Mouse (Mus musculus): ENCODE measurements around the gene Hspa1b. TPM values are rescaled to one million over a fixed set of nuclear protein-coding genes. Genes with fewer than 3 reads are reported as not detected.
"Not testable (repeated sequence)": the region's sequence is repeated elsewhere in the genome, so short reads cannot be mapped to it uniquely, and the experiment has no call there.

Gene Hspa1b
- polyA plus RNA-seq, 1 experiment from 2014 or later: 0.13 TPM

GRCm38 (mm10) chr17:34999871-35000716, 41.1 kb upstream of the Hspa1b start:
- Histone ChIP-seq H3K9ac (peak overlapping the region; percentile 96), H3K4me1 (replicated peaks) (peaks cover 46% of the 10 kb centered on the region), H3K27ac (ENCODE audit: poor library complexity, severe bottlenecking) (peak overlapping the region; percentile 95), H3K4me2 (peak overlapping the region; percentile 96), H3K4me3 (peak overlapping the region; percentile 79), H3K36me3 (peaks cover 27% of the 10 kb centered on the region)
- not testable (repeated sequence) for H3K27me3 ChIP-seq (replicated peaks); H3K9me3 ChIP-seq (replicated peaks); ATAC-seq (ENCODE audit: insufficient number of reproducible peaks, low FRiP score)
- WGBS: 22% methylated on average over 30 of the region's 32 CpGs

GRCm38 (mm10) chr17:34998526-34999430, 39.7 kb upstream of the Hspa1b start:
- Histone ChIP-seq H3K4me3 (peak overlapping the region; percentile 79), H3K9me3 (replicated peaks) (no peaks in the 10 kb centered on the region), H3K4me2 (peak overlapping the region; percentile 96), H3K27ac (ENCODE audit: poor library complexity, severe bottlenecking) (no peak overlapping the region), H3K4me1 (replicated peaks) (peaks cover 46% of the 10 kb centered on the region), H3K27me3 (replicated peaks) (no peaks in the 10 kb centered on the region), H3K9ac (no peak overlapping the region), H3K36me3 (peaks cover 15% of the 10 kb centered on the region)
- ATAC-seq (ENCODE audit: insufficient number of reproducible peaks, low FRiP score): no peak
- WGBS: 92% methylated on average over 15 of the region's 15 CpGs

GRCm38 (mm10) chr17:34997142-34997483, 38.1 kb upstream of the Hspa1b start:
- no peak overlapping the region for H3K4me2 ChIP-seq
- H3K36me3 ChIP-seq: peaks cover 15% of the 10 kb centered on the region
- H3K9ac ChIP-seq: no peak overlapping the region
- no peaks in the 10 kb centered on the region for H3K27me3 ChIP-seq (replicated peaks)
- H3K4me1 ChIP-seq (replicated peaks): peaks cover 31% of the 10 kb centered on the region
- ATAC-seq (ENCODE audit: insufficient number of reproducible peaks, low FRiP score): no peak
- H3K27ac ChIP-seq (ENCODE audit: poor library complexity, severe bottlenecking): no peak overlapping the region
- 92% methylated on average over 5 of the region's 5 CpGs for WGBS
- no peaks in the 10 kb centered on the region for H3K9me3 ChIP-seq (replicated peaks)
- no peak overlapping the region for H3K4me3 ChIP-seq

- no peak for ATAC-seq (ENCODE audit: insufficient number of reproducible peaks, low FRiP score)
- 85% methylated on average over 13 of the region's 14 CpGs for WGBS
- Histone ChIP-seq H3K4me1 (replicated peaks) (peaks cover 30% of the 10 kb centered on the region), H3K4me3 (no peak overlapping the region), H3K36me3 (peaks cover 15% of the 10 kb centered on the region), H3K4me2 (peak overlapping the region; percentile 25; the same call in 1 of the 2 replicates), H3K9ac (no peak overlapping the region), H3K27me3 (replicated peaks) (no peaks in the 10 kb centered on the region), H3K9me3 (replicated peaks) (no peaks in the 10 kb centered on the region), H3K27ac (ENCODE audit: poor library complexity, severe bottlenecking) (no peak overlapping the region)
These were observed 37.5 kb upstream of the Hspa1b start for GRCm38 (mm10) chr17:34996411-34997141.

GRCm38 (mm10) chr17:34995927-34996326, 36.9 kb upstream of the Hspa1b start:
- H3K4me1 ChIP-seq (replicated peaks): peaks cover 30% of the 10 kb centered on the region
- H3K36me3 ChIP-seq: peaks cover 20% of the 10 kb centered on the region
- not testable (repeated sequence) for H3K27ac ChIP-seq (ENCODE audit: poor library complexity, severe bottlenecking); H3K9ac ChIP-seq; H3K27me3 ChIP-seq (replicated peaks); H3K4me2 ChIP-seq; H3K9me3 ChIP-seq (replicated peaks); ATAC-seq (ENCODE audit: insufficient number of reproducible peaks, low FRiP score); H3K4me3 ChIP-seq
- WGBS: 93% methylated on average over 4 of the region's 4 CpGs

- H3K27ac ChIP-seq (ENCODE audit: poor library complexity, severe bottlenecking); ATAC-seq (ENCODE audit: insufficient number of reproducible peaks, low FRiP score); H3K4me2 ChIP-seq; H3K9ac ChIP-seq; H3K27me3 ChIP-seq (replicated peaks); H3K9me3 ChIP-seq (replicated peaks); H3K4me3 ChIP-seq: not testable (repeated sequence)
- Histone ChIP-seq H3K4me1 (replicated peaks) (peaks cover 30% of the 10 kb centered on the region), H3K36me3 (peaks cover 27% of the 10 kb centered on the region)
- WGBS: 91% methylated on average over 4 of the region's 4 CpGs
These were observed 36.2 kb upstream of the Hspa1b start for GRCm38 (mm10) chr17:34995192-34995591.

- H3K4me3 ChIP-seq: no peak overlapping the region
- H3K9ac ChIP-seq: no peak overlapping the region
- H3K4me2 ChIP-seq: no peak overlapping the region
- peaks cover 29% of the 10 kb centered on the region for H3K36me3 ChIP-seq
- H3K9me3 ChIP-seq (replicated peaks): no peaks in the 10 kb centered on the region
- peaks cover 25% of the 10 kb centered on the region for H3K4me1 ChIP-seq (replicated peaks)
- ATAC-seq (ENCODE audit: insufficient number of reproducible peaks, low FRiP score): no peak
- no peak overlapping the region for H3K27ac ChIP-seq (ENCODE audit: poor library complexity, severe bottlenecking)
- no peaks in the 10 kb centered on the region for H3K27me3 ChIP-seq (replicated peaks)
These were observed 35.7 kb upstream of the Hspa1b start for GRCm38 (mm10) chr17:34994751-34995150.

- 76% methylated on average over 2 of the region's 2 CpGs for WGBS
- Histone ChIP-seq H3K4me2 (no peak overlapping the region), H3K4me3 (no peak overlapping the region), H3K27me3 (replicated peaks) (no peaks in the 10 kb centered on the region), H3K4me1 (replicated peaks) (peaks cover 11% of the 10 kb centered on the region), H3K36me3 (peaks cover 29% of the 10 kb centered on the region), H3K27ac (ENCODE audit: poor library complexity, severe bottlenecking) (no peak overlapping the region), H3K9me3 (replicated peaks) (no peaks in the 10 kb centered on the region), H3K9ac (peak overlapping the region; percentile 10; the same call in 1 of the 2 replicates)
- no peak for ATAC-seq (ENCODE audit: insufficient number of reproducible peaks, low FRiP score)
These were observed 25.2 kb upstream of the Hspa1b start for GRCm38 (mm10) chr17:34984218-34984617.

- H3K27me3 ChIP-seq (replicated peaks): no peaks in the 10 kb centered on the region
- ATAC-seq (ENCODE audit: insufficient number of reproducible peaks, low FRiP score): peak; percentile 10; the same call in 1 of the 2 replicates
- peak overlapping the region; percentile 92 for H3K4me2 ChIP-seq
- peak overlapping the region; percentile 90 for H3K9ac ChIP-seq
- H3K36me3 ChIP-seq: peaks cover 25% of the 10 kb centered on the region
- H3K27ac ChIP-seq (ENCODE audit: poor library complexity, severe bottlenecking): peak overlapping the region; percentile 95
- H3K9me3 ChIP-seq (replicated peaks): no peaks in the 10 kb centered on the region
- H3K4me3 ChIP-seq: peak overlapping the region; percentile 85
- peaks cover 11% of the 10 kb centered on the region for H3K4me1 ChIP-seq (replicated peaks)
- under 1% methylated on average over 15 of the region's 15 CpGs for WGBS
These were observed 23.3 kb upstream of the Hspa1b start for GRCm38 (mm10) chr17:34982328-34982727.

- WGBS: under 1% methylated on average over 58 of the region's 58 CpGs
- H3K9me3 ChIP-seq (replicated peaks): no peaks in the 10 kb centered on the region
- peaks cover 23% of the 10 kb centered on the region for H3K36me3 ChIP-seq
- peaks cover 11% of the 10 kb centered on the region for H3K4me1 ChIP-seq (replicated peaks)
- H3K9ac ChIP-seq: peak within 1 kb of the TSS; percentile 90
- H3K4me2 ChIP-seq: peak within 1 kb of the TSS; percentile 92
- no peaks in the 10 kb centered on the region for H3K27me3 ChIP-seq (replicated peaks)
- H3K4me3 ChIP-seq: peak within 1 kb of the TSS; percentile 85
- H3K27ac ChIP-seq (ENCODE audit: poor library complexity, severe bottlenecking): peak within 1 kb of the TSS; percentile 95
- peak; percentile 93 for ATAC-seq (ENCODE audit: insufficient number of reproducible peaks, low FRiP score)
These were observed 22.7 kb upstream of the Hspa1b start, which contains the start of gene Lsm2 for GRCm38 (mm10) chr17:34981690-34982180. Lsm2 (plus strand) TSS chr17:34981862.
